Comparison of ENCODE assay signal across 17 mouse cellular contexts in the genomic region with DNA sequence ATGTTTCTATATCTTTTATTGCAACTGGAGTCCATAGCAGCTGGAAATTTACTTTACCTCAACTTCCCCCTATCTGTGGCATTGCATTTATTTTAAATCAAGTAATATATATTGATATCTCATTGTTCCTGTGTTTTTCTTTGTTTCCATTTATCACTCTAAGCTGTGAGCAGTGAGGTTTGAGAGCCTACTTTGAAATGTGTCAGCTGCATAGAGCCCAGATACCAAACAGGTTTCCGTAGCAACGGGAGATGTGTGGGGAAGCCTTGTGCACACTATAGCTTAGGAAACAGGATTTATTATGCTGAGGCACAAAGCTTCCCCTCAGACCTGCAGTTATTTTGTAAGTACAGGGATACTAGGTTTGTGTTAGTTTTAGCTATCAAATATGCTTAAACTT. TPM values are rescaled to one million over a fixed set of nuclear protein-coding genes. Genes with fewer than 3 reads are reported as not detected.
DNase-seq lines count a peak whose midpoint lies in the region; ATAC-seq lines count a peak whose summit lies in the region.
"Had no signal": no experiment of that assay in that cellular context is flagged by ENCODE, and none has a peak within 500 bp of the region (broad histone marks: within the 10 kb centered on the region; RNA-seq: fewer than 3 reads in every experiment).

No protein-coding gene starts in this region.

- no peak overlapping the region for H3K9ac ChIP-seq in neural tube, embryonic 12.5 days
- H3K9ac ChIP-seq in neural tube, embryonic 15.5 days (replicated peaks): no peak overlapping the region
- H3K9ac ChIP-seq in forebrain, embryonic 15.5 days (replicated peaks): no peak overlapping the region

- no peaks in the 10 kb centered on the region for H3K27me3 ChIP-seq in neural tube, embryonic 12.5 days (replicated peaks)
- no peaks in the 10 kb centered on the region for H3K27me3 ChIP-seq in neural tube, embryonic 15.5 days (replicated peaks)
- H3K27me3 ChIP-seq in forebrain, embryonic 15.5 days: no peaks in the 10 kb centered on the region
- H3K27me3 ChIP-seq in midbrain, embryonic 10.5 days (ENCODE audit: low read depth, poor library complexity, severe bottlenecking): no peaks in the 10 kb centered on the region
- H3K27me3 ChIP-seq: CH12.LX had no signal

- peak; percentile 39 for DNase-seq in midbrain, embryonic 10.5 days (ENCODE audit: low spot score)
- DNase-seq in retina, postnatal 1 day: peak; percentile 11
- DNase-seq in adrenal gland, adult 2 months: no peak
- DNase-seq in natural killer cell, adult 2 months (ENCODE audit: low spot score in 2 of 2): no peak
- DNase-seq in right cerebral cortex, postnatal 25 days: no peak
- DNase-seq: gastrocnemius, postnatal 25 days; thymus, adult 2 months had no signal

- no peak overlapping the region for H3K4me2 ChIP-seq in neural tube, embryonic 12.5 days (replicated peaks)
- no peak overlapping the region for H3K4me2 ChIP-seq in neural tube, embryonic 15.5 days
- H3K4me2 ChIP-seq in forebrain, embryonic 15.5 days (replicated peaks): no peak overlapping the region

- H3K36me3 ChIP-seq in neural tube, embryonic 12.5 days: no peaks in the 10 kb centered on the region
- H3K36me3 ChIP-seq in neural tube, embryonic 15.5 days: no peaks in the 10 kb centered on the region
- H3K36me3 ChIP-seq in forebrain, embryonic 15.5 days: no peaks in the 10 kb centered on the region
- no peaks in the 10 kb centered on the region for H3K36me3 ChIP-seq in midbrain, embryonic 10.5 days

- no peaks in the 10 kb centered on the region for H3K9me3 ChIP-seq in neural tube, embryonic 12.5 days
- H3K9me3 ChIP-seq in neural tube, embryonic 15.5 days (replicated peaks): no peaks in the 10 kb centered on the region
- H3K9me3 ChIP-seq in forebrain, embryonic 15.5 days: no peaks in the 10 kb centered on the region
- H3K9me3 ChIP-seq in midbrain, embryonic 10.5 days (replicated peaks): no peaks in the 10 kb centered on the region

- ATAC-seq in neural tube, embryonic 12.5 days (ENCODE audit: low FRiP score, low read depth): peak; percentile 56; the same call in 1 of the 2 replicates
- ATAC-seq in neural tube, embryonic 15.5 days (ENCODE audit: low FRiP score): no peak; the same call in 1 of the 2 replicates
- ATAC-seq in forebrain, embryonic 15.5 days (replicated peaks): peak; percentile 86

- H3K4me1 ChIP-seq in neural tube, embryonic 12.5 days: no peaks in the 10 kb centered on the region
- no peaks in the 10 kb centered on the region for H3K4me1 ChIP-seq in neural tube, embryonic 15.5 days
- no peaks in the 10 kb centered on the region for H3K4me1 ChIP-seq in forebrain, embryonic 15.5 days
- peaks cover 12% of the 10 kb centered on the region for H3K4me1 ChIP-seq in midbrain, embryonic 10.5 days

- no peak overlapping the region for H3K4me3 ChIP-seq in neural tube, embryonic 12.5 days
- no peak overlapping the region for H3K4me3 ChIP-seq in neural tube, embryonic 15.5 days (replicated peaks)
- H3K4me3 ChIP-seq in forebrain, embryonic 15.5 days: no peak overlapping the region
- H3K4me3 ChIP-seq in midbrain, embryonic 10.5 days: no peak overlapping the region

- WGBS in neural tube, embryonic 12.5 days: 76% methylated on average over 2 of the region's 2 CpGs
- WGBS in neural tube, embryonic 15.5 days: 59% methylated on average over 2 of the region's 2 CpGs
- 59% methylated on average over 2 of the region's 2 CpGs for WGBS in forebrain, embryonic 15.5 days
- 73% methylated on average over 2 of the region's 2 CpGs for WGBS in midbrain, embryonic 10.5 days

- H3K27ac ChIP-seq in neural tube, embryonic 12.5 days: no peak overlapping the region
- no peak overlapping the region for H3K27ac ChIP-seq in neural tube, embryonic 15.5 days (replicated peaks)
- no peak overlapping the region for H3K27ac ChIP-seq in forebrain, embryonic 15.5 days (replicated peaks)
- peak overlapping the region; percentile 38 for H3K27ac ChIP-seq in midbrain, embryonic 10.5 days (replicated peaks)
- H3K27ac ChIP-seq: kidney, postnatal 0 days had no signal

RNA-seq across cellular contexts. Expression of gene 4930550L24Rik, which starts 58.8 kb away (rescaled TPM):
- not detected in 2 replicates for polyA plus RNA-seq in neural tube, embryonic 12.5 days (2016; fragmentation: Nextera tagmentation; extraction: Ambion mirVana)
- polyA plus RNA-seq in neural tube, embryonic 15.5 days (2015; fragmentation: Nextera tagmentation; extraction: Ambion mirVana): not detected in 2 replicates
- polyA plus RNA-seq in forebrain, embryonic 15.5 days (2015; fragmentation: Nextera tagmentation; extraction: Ambion mirVana): 0.17 TPM in 1 of 2 replicates, not detected in the other
- polyA plus RNA-seq in midbrain, embryonic 10.5 days (2016; fragmentation: Nextera tagmentation; extraction: Ambion mirVana): 0.10 TPM in 1 of 2 replicates, not detected in the other
- total RNA-seq in adrenal gland, adult 2 months (2021): not detected
- polyA plus RNA-seq in adrenal gland, adult 2 months (2012; rRNA removed): not detected in 2 replicates
- total RNA-seq: adrenal gland, adult 18-20 months; CH12.LX; gastrocnemius, postnatal 25 days; liver, adult 2 months had no signal
- polyA plus RNA-seq: heart, embryonic 14.5 days; kidney, postnatal 0 days; liver, adult 2 months; lung, embryonic 16.5 days; spleen, adult 2 months; thymus, adult 2 months had no signal

Comparison
In these comparisons a context has a peak if more than half of its experiments do, and no peak if none do; other contexts are left out.
1. DNase-seq: peak in midbrain, embryonic 10.5 days (single experiment) and retina, postnatal 1 day (single experiment); none in adrenal gland, adult 2 months (single experiment), natural killer cell, adult 2 months (0 of 2) and right cerebral cortex, postnatal 25 days (single experiment).